Mouse (Mus musculus) testis, postnatal 10 days (tissue): Measurements from ENCODE around the gene Adm2.

Source experiments
- DNase-seq: peaks from one replicate; pipeline ENCODE4 v3.0.0; 2021; ENCODE audit warnings: low spot score

Gene Adm2

GRCm38 (mm10) chr15:89313359-89313758, 9.2 kb upstream of the Adm2 start:
- no peak for DNase-seq

GRCm38 (mm10) chr15:89314107-89314506, 8.4 kb upstream of the Adm2 start:
- no peak for DNase-seq

- DNase-seq: peak; percentile 70
These were observed 7.9 kb upstream of the Adm2 start for GRCm38 (mm10) chr15:89314511-89315189.

DNA sequence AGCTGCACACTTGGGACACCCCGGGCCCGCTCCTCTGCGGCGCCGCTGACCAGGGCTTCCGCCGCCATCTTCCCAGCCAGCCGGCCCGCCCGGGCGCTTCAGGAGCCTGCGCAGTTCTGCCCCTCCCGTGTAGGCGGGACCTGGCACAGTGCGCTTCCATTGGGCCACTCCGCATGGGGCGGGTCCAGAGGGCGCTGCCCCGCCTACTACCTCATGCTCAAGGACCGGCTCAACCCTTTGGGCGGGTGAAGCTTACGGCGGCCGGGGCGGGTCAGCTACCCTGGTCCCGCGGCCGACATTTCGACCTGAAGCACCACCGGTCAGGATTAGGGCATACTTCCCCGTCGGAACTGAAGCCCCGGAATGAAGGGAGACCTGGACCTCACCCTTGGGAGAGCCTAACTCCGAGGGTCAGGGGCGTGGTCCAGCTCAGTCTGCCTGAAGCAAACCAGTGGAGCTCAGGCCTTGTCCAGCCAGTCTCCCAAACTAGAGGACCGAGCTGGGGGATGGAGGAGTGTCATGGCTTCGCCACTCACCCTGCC, 7.3 kb upstream of the Adm2 start, which contains the start of gene Sbf1:
TSS of gene Sbf1 (minus strand) at position 122 of the 542 bp plus-strand sequence.
- DNase-seq: peak; percentile 99

DNA sequence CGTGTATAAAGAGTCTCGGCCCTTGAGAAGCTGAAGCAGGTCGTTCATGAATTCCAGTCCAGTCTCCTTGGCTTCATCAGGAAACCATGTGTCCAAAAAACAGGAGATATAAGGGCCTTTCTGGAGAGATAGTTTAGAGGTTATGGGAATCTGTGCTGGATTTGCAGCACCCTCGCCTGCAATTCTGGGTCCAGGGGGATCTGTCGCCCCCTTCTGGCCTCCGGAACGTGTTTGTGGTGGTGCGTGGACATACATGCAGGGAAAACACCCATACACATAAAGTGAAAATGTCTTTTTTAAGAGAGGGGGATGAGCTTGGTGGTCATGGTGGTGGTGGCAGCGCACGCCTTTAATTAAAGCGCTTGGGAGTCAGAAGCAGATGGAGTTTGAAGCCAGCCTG, 6.4 kb upstream of the Adm2 start:
- DNase-seq: no peak

- no peak for DNase-seq
These were observed 1.3 kb upstream of the Adm2 start for GRCm38 (mm10) chr15:89321264-89321663.

DNA sequence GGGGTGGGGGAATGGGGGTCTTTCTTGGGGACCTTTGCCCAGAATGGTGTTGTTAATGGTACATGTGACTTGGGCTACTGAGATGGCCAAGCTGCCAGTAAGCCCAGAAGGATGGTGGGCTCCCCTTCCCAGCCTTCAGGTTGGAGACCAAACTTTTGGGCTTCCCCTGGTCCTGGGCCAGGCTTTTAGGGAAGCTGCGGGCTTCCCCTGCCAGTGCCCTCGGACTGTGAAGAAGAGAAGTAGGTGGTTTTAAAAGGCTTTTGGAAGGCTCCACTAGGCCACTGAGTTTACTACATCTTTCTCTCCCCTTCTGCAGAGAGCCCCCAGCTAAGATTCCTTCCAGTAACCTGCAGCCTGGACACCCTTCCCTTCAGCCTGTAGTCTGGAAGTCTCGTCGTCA, 1.1 kb downstream of the Adm2 start:
- DNase-seq: no peak

DNA sequence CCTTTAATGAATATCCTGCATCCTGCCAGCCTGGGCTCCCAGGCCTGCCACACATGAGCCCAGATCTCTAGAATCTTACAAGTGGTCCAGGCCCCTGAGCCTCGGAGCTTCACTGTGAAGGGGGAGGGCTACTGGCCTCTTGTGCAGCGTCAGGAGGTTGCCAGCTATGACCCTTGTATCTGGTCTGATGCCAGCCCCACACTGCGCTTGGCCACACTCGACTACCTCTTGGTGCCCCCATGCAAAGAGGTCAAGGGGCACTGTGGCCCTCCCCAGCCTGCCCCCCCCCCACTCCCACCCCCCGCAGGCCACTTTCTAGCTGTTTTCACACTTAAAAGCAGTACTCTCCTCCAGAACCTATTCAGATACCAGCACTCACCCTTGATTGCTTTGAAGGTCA, 3.9 kb downstream of the Adm2 start:
- DNase-seq: no peak

GRCm38 (mm10) chr15:89334271-89334670, 11.8 kb downstream of the Adm2 start, which contains the start of gene Miox:
Gene Miox (plus strand): TSS chr15:89334398.
- no peak for DNase-seq

GRCm38 (mm10) chr15:89334774-89335537, 12.4 kb downstream of the Adm2 start:
- no peak for DNase-seq

GRCm38 (mm10) chr15:89336422-89336821, 13.9 kb downstream of the Adm2 start:
- no peak for DNase-seq

DNA sequence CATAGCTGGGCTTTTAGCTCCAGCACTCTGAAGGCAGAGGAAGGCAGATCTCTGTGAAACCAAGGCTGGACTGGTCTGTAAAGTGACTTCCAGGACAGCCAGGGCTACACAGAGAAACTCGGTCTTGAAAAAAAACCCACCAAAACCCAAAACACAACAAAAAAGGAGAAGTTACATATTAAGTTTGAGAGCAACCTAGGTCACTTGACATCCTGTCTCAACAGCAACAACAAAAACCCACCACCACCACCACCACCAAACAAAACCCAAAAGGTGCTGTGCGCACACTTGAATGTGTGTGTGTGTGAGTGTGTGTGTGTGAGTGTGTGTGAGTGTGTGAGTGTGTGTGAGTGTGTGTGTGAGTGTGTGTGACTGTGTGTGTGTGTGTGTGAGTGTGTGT, 17.2 kb downstream of the Adm2 start:
- DNase-seq: no peak

- DNase-seq: no peak
These were observed 17.6 kb downstream of the Adm2 start for GRCm38 (mm10) chr15:89340136-89340535.

GRCm38 (mm10) chr15:89341678-89342077, 19.2 kb downstream of the Adm2 start:
- no peak for DNase-seq

GRCm38 (mm10) chr15:89343325-89343724, 20.8 kb downstream of the Adm2 start:
- no peak for DNase-seq

- DNase-seq: no peak
These were observed 27.9 kb downstream of the Adm2 start for GRCm38 (mm10) chr15:89350447-89350846.

DNA sequence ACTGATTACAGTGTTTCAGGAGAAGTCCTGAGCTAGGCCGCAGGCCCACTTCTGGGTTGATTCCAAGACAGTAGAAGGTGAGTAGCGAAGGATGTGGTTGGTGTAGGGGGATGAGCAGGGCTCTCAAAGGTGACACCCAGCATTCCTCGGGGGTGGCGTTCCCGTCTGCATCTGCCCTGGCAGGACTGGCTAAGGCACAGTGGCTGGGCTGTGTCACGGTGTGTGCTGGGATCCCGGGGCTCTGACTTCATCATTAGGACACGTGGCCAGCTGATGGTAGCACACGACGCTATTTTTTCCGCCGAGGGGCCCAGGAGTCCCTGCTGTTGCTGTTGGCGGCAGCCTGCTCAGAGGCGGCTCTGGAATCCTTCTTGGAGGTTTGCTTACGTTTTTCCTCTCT, 28.8 kb downstream of the Adm2 start:
- DNase-seq: no peak

DNA sequence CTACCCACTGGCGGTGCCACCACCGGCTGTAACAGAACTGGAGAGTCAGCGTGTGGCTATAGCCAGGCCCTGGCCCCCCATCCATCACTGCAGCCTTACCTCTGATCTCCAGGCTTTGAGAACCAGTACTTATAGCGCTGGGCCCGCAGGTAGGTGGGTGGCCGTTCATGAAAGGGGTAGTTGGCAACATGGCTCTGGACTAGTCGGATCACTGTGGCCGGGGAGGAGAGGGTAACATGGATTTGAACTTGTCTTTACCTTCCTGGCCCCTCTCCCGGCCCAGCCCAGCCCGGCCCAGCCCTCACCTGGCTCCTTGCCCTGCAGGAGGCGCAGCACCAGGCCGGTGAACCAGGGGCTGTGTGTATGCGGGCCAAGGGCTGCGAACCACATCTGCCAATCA, 29.5 kb downstream of the Adm2 start:
- DNase-seq: no peak

- DNase-seq: no peak
These were observed 30.3 kb downstream of the Adm2 start for GRCm38 (mm10) chr15:89352795-89353194.

DNA sequence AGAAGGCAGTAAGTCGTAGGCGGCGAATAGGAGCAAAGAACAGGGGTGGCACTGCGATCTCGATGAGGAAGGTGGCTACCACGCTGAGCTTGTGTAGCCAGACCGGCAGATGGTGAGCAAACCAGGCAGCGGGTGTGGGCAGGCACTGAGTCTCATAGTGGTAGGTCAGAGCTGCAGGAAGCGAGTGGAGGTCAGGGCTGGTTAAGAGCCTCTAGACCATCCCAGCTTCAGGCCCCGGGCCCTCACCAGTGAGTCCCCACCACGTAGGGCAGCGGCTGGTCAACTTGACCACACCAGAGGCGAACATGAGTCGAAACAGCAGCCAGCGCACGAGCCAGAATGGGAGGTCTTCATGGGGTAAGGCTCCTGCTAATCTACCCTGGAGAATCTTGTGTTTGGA, 31.3 kb downstream of the Adm2 start:
- no peak for DNase-seq

- peak; percentile 49 for DNase-seq
These were observed 31.9 kb downstream of the Adm2 start for GRCm38 (mm10) chr15:89354455-89354854.

- peak; percentile 98 for DNase-seq
These were observed 33.0 kb downstream of the Adm2 start, which contains the start of the genes Lmf2 and Ncaph2 for GRCm38 (mm10) chr15:89355241-89356187. Gene Lmf2 (minus strand): TSS chr15:89355659. Gene Ncaph2 (plus strand): TSS chr15:89355719.
